Mouse (Mus musculus): ENCODE measurements around the gene Mavs. TPM values are rescaled to one million over a fixed set of nuclear protein-coding genes. Genes with fewer than 3 reads are reported as not detected.

The Mavs gene
- 13.7 TPM for polyA plus RNA-seq (2014; fragmentation: Illumina TruSeq; extraction: RNeasy Lipid Tissue Mini Kit (QIAGEN cat#74804); ENCODE audit: insufficient read depth, low read depth, low replicate concordance)

GRCm38 (mm10) chr2:131233307-131234126 is at the start of gene Mavs:
Gene Mavs, plus strand, starts transcription at chr2:131234063.

GRCm38 (mm10) chr2:131186771-131187601 is 46.9 kb upstream of the Mavs start, which contains the start of the genes Cdc25b and Spef1:
Gene Cdc25b, plus strand, starts transcription at chr2:131186949.
Gene Spef1, minus strand, starts transcription at chr2:131187282.

GRCm38 (mm10) chr2:131206778-131207177 is 27.1 kb upstream of the Mavs start, which contains the start of gene Ap5s1:
Gene Ap5s1, plus strand, starts transcription at chr2:131207078.

GRCm38 (mm10) chr2:131262213-131262672 is 28.4 kb downstream of the Mavs start, which contains the start of gene Pank2:
Gene Pank2, plus strand, starts transcription at chr2:131262495.

Other genes with a start within 250 kb of the Mavs start
- 3.0 TPM for gene Gfra4, start 191.0 kb upstream of the Mavs start, polyA plus RNA-seq (2014; fragmentation: Illumina TruSeq; extraction: RNeasy Lipid Tissue Mini Kit (QIAGEN cat#74804); ENCODE audit: insufficient read depth, low read depth, low replicate concordance)
- 6.4 TPM for gene Adam33, start 170.2 kb upstream of the Mavs start, polyA plus RNA-seq (2014; fragmentation: Illumina TruSeq; extraction: RNeasy Lipid Tissue Mini Kit (QIAGEN cat#74804); ENCODE audit: insufficient read depth, low read depth, low replicate concordance)
- 1.8 TPM for gene Siglec1, start 147.3 kb upstream of the Mavs start, polyA plus RNA-seq (2014; fragmentation: Illumina TruSeq; extraction: RNeasy Lipid Tissue Mini Kit (QIAGEN cat#74804); ENCODE audit: insufficient read depth, low read depth, low replicate concordance)
- 23.7 TPM for gene Hspa12b, start 106.8 kb upstream of the Mavs start, polyA plus RNA-seq (2014; fragmentation: Illumina TruSeq; extraction: RNeasy Lipid Tissue Mini Kit (QIAGEN cat#74804); ENCODE audit: insufficient read depth, low read depth, low replicate concordance)
- not detected for gene Gm11037, start 100.6 kb upstream of the Mavs start, polyA plus RNA-seq (2014; fragmentation: Illumina TruSeq; extraction: RNeasy Lipid Tissue Mini Kit (QIAGEN cat#74804); ENCODE audit: insufficient read depth, low read depth, low replicate concordance)
- gene 1700037H04Rik, start 74.0 kb upstream of the Mavs start, polyA plus RNA-seq (2014; fragmentation: Illumina TruSeq; extraction: RNeasy Lipid Tissue Mini Kit (QIAGEN cat#74804); ENCODE audit: insufficient read depth, low read depth, low replicate concordance) = 16.9 TPM
- 80.9 TPM for gene Cenpb, start 54.0 kb upstream of the Mavs start, polyA plus RNA-seq (2014; fragmentation: Illumina TruSeq; extraction: RNeasy Lipid Tissue Mini Kit (QIAGEN cat#74804); ENCODE audit: insufficient read depth, low read depth, low replicate concordance)
- 11.6 TPM for gene Cdc25b, start 47.1 kb upstream of the Mavs start, polyA plus RNA-seq (2014; fragmentation: Illumina TruSeq; extraction: RNeasy Lipid Tissue Mini Kit (QIAGEN cat#74804); ENCODE audit: insufficient read depth, low read depth, low replicate concordance)
- 18.8 TPM for gene Spef1, start 46.8 kb upstream of the Mavs start, polyA plus RNA-seq (2014; fragmentation: Illumina TruSeq; extraction: RNeasy Lipid Tissue Mini Kit (QIAGEN cat#74804); ENCODE audit: insufficient read depth, low read depth, low replicate concordance)
- 12.5 TPM for gene Ap5s1, start 27.0 kb upstream of the Mavs start, polyA plus RNA-seq (2014; fragmentation: Illumina TruSeq; extraction: RNeasy Lipid Tissue Mini Kit (QIAGEN cat#74804); ENCODE audit: insufficient read depth, low read depth, low replicate concordance)
- 22.1 TPM for gene Pank2, start 28.4 kb downstream of the Mavs start, polyA plus RNA-seq (2014; fragmentation: Illumina TruSeq; extraction: RNeasy Lipid Tissue Mini Kit (QIAGEN cat#74804); ENCODE audit: insufficient read depth, low read depth, low replicate concordance)
- gene Rnf24, start 118.8 kb downstream of the Mavs start, polyA plus RNA-seq (2014; fragmentation: Illumina TruSeq; extraction: RNeasy Lipid Tissue Mini Kit (QIAGEN cat#74804); ENCODE audit: insufficient read depth, low read depth, low replicate concordance) = 1.7 TPM